Mouse (Mus musculus) neural tube, embryonic 13.5 days (tissue): ENCODE data around the gene Zfp810. TPM values are rescaled to one million over a fixed set of nuclear protein-coding genes. Genes with fewer than 3 reads are reported as not detected.
"Not testable (repeated sequence)": the region's sequence is repeated elsewhere in the genome, so short reads cannot be mapped to it uniquely, and the experiment has no call there.

Source experiments
- ATAC-seq: fragments of 200-750 bp; cut with Nextera tagmentation; 2 replicates; pipeline ENCODE4 v1.8.0; 2017; ENCODE audit warnings: low read depth, mild to moderate bottlenecking, moderate TSS enrichment, moderate library complexity
- H3K27ac ChIP-seq: fragments of 300-500 bp; sonication (generic); replicated peaks from 2 replicates; pipeline ENCODE4 v1.5.1; 2015; ENCODE audit warnings: moderate library complexity, mild to moderate bottlenecking, inconsistent platforms
- H3K27me3 ChIP-seq: fragments of 300-500 bp; sonication (generic); 2 replicates; pipeline ENCODE4 v1.6.1; 2015; ENCODE audit warnings: mild to moderate bottlenecking, inconsistent platforms
- H3K36me3 ChIP-seq: fragments of 300-500 bp; sonication (generic); 2 replicates; pipeline ENCODE4 v1.6.1; 2015; ENCODE audit warnings: mild to moderate bottlenecking, inconsistent platforms
- H3K4me1 ChIP-seq: fragments of 300-500 bp; sonication (generic); replicated peaks from 2 replicates; pipeline ENCODE4 v1.6.1; 2015; ENCODE audit warnings: inconsistent platforms
- H3K4me2 ChIP-seq: fragments of 300-500 bp; sonication (generic); 2 replicates; pipeline ENCODE4 v1.6.1; 2015; ENCODE audit warnings: inconsistent platforms, mild to moderate bottlenecking, moderate library complexity
- H3K4me3 ChIP-seq: fragments of 300-500 bp; sonication (generic); 2 replicates; pipeline ENCODE4 v1.5.1; 2015; ENCODE audit warnings: mild to moderate bottlenecking, inconsistent platforms
- H3K9ac ChIP-seq: fragments of 300-500 bp; sonication (generic); 2 replicates; pipeline ENCODE4 v1.6.1; 2015; ENCODE audit warnings: moderate library complexity, mild to moderate bottlenecking, inconsistent platforms
- H3K9me3 ChIP-seq: fragments of 300-500 bp; sonication (generic); 2 replicates; pipeline ENCODE4 v1.6.1; 2016; ENCODE audit warnings: inconsistent platforms
- WGBS: fragments of 180-500 bp; shearing (Covaris S2); methylation state at CpG from one replicate; pipeline ENCODE4 v1.1.7; 2015; 5-methylcytosine and 5-hydroxymethylcytosine counted together
- polyA plus RNA-seq: library from polyadenylated mRNA; unstranded; fragments of >200 nt; fragmentation: Nextera tagmentation; extraction: Ambion mirVana; gene quantifications from 2 replicates; pipeline ENCODE4 v1.2.1, GENCODE M21; 2015

Zfp810 gene
- polyA plus RNA-seq, 1 experiment from 2014 or later, result 34.1 TPM

DNA sequence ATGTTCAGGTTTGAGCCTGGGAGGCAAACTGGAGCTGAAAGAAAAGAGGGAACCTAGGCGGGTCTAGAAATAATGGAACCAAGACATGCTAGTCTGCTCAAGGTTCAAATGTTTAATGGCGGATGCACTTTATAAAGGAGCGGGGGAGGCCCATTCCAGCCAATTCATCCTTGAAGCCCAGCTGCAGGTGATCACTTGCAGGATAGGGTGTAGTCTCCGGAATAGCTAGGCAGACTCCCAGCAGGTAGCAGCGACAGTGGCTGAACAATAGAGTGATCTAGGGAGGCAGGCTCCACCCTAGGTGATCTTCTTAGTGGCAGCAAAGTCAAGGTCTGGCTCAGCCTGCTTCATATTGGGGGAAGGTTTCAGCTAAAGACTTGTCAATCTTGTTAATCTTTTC is 8.6 kb upstream of the Zfp810 start:
- not testable (repeated sequence) for H3K9ac ChIP-seq, H3K4me3 ChIP-seq, H3K4me2 ChIP-seq, H3K27me3 ChIP-seq, H3K4me1 ChIP-seq, H3K27ac ChIP-seq, H3K36me3 ChIP-seq, ATAC-seq
- 0 out of 2 replicates have a peak, but pooled peaks cover 10% of the 10 kb centered on the region for H3K9me3 ChIP-seq
- 76% methylated on average over 5 of the region's 5 CpGs for WGBS

DNA sequence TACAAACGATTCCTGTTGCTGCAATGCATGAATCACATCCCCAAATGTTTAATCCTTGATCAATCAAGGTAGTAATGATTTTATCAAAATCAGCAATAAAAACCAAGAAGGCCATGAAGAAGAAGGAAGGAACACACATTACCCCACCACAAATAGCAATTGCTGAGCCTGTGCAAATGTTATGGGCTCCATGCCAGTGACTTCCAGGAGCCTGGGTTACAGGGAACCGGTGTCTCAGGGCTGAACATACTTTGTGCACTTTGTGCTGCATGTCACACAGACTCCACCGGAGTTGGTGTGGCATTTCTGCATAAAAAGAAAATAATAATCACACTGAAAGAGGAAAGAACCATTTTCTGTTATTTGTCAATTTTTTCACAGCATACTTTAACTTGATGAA is 6.6 kb upstream of the Zfp810 start:
- H3K4me3 ChIP-seq, result no peak overlapping the region
- H3K27ac ChIP-seq, result no peak overlapping the region
- H3K9me3 ChIP-seq, result 0 out of 2 replicates have a peak, but pooled peaks cover 10% of the 10 kb centered on the region
- no peak for ATAC-seq
- H3K4me1 ChIP-seq, result no peaks in the 10 kb centered on the region
- 92% methylated on average over 3 of the region's 3 CpGs for WGBS
- no peak overlapping the region for H3K9ac ChIP-seq
- H3K36me3 ChIP-seq, result no peaks in the 10 kb centered on the region
- H3K4me2 ChIP-seq, result no peak overlapping the region
- H3K27me3 ChIP-seq, result no peaks in the 10 kb centered on the region

DNA sequence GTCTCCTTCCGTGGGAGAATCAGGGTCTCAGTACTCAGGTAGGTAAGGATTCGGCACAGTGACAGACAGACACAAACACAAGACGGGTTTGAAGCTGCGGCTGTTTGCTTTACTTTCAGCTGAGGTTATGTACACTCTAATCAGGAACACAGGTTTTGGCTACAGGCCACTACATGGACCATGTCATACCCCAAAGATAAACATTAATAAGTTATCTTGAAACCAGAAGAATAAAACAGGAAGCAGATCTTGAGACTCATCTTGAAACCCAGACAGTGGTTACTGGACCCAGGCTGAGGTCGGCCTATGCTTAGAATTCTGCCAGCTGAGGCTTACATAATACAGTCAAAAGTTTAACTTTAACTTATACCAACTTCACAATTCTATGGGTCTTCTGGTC is 5.8 kb upstream of the Zfp810 start:
- Histone ChIP-seq H3K27me3 (no peaks in the 10 kb centered on the region), H3K4me1 (no peaks in the 10 kb centered on the region), H3K27ac (no peak overlapping the region), H3K9ac (no peak overlapping the region), H3K36me3 (no peaks in the 10 kb centered on the region), H3K4me2 (no peak overlapping the region), H3K4me3 (no peak overlapping the region), H3K9me3 (0 out of 2 replicates have a peak, but pooled peaks cover 10% of the 10 kb centered on the region)
- ATAC-seq, result no peak
- 85% methylated on average over 5 of the region's 5 CpGs for WGBS

DNA sequence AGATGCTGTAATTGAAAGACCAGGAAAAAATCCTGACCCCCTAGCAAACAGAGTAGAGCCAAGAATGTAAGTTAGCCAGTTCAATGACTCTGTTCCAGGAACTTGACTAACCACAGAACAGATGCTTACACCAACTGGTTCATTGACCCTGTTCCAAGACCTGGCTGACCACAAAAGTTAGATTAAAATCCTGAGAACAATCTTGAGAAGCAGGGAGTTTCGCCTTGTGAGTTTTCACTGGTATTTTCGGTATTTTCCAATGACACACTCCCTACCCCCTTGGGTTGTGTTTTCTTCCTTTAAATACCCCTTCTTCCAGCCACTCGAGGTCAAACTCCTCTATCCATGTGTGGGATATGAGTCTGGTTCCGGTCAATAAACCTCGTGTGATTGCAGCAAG is 2.2 kb upstream of the Zfp810 start:
- 92% methylated on average over 5 of the region's 5 CpGs for whole genome bisulfite sequencing
- H3K9ac ChIP-seq, result no peak overlapping the region
- peaks cover 7% of the 10 kb centered on the region for H3K36me3 ChIP-seq
- peaks cover 16% of the 10 kb centered on the region for H3K4me1 ChIP-seq
- peaks cover 5% of the 10 kb centered on the region; the same call in 1 of the 2 replicates for H3K9me3 ChIP-seq
- no peak overlapping the region for H3K4me2 ChIP-seq
- no peak for ATAC-seq
- no peak overlapping the region for H3K27ac ChIP-seq
- no peak overlapping the region for H3K4me3 ChIP-seq
- H3K27me3 ChIP-seq, result no peaks in the 10 kb centered on the region

DNA sequence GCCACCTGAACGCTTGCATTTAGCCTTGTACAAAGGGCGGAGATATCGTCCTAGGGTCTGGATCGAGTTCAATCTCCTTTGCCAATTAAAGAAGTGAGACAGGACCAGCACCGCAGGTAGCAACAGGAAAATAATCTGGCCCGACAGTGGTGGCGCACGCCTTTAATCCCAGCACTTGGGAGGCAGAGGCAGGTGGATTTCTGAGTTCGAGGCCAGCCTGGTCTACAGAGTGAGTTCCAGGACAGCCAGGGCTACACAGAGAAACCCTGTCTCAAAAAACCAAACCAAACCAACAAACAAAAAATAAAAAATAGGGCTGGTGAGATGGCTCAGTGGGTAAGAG is 443 bp upstream of the Zfp810 start:
- 13% methylated on average over 9 of the region's 9 CpGs for WGBS
- Histone ChIP-seq H3K9ac (peak overlapping the region; percentile 99), H3K36me3 (peaks cover 25% of the 10 kb centered on the region), H3K4me1 (peaks cover 18% of the 10 kb centered on the region), H3K4me3 (peak overlapping the region; percentile 86), H3K9me3 (peaks cover 16% of the 10 kb centered on the region; the same call in 1 of the 2 replicates), H3K27ac (peak overlapping the region; percentile 79), H3K4me2 (peak overlapping the region; percentile 77)
- ATAC-seq, H3K27me3 ChIP-seq: not testable (repeated sequence)

DNA sequence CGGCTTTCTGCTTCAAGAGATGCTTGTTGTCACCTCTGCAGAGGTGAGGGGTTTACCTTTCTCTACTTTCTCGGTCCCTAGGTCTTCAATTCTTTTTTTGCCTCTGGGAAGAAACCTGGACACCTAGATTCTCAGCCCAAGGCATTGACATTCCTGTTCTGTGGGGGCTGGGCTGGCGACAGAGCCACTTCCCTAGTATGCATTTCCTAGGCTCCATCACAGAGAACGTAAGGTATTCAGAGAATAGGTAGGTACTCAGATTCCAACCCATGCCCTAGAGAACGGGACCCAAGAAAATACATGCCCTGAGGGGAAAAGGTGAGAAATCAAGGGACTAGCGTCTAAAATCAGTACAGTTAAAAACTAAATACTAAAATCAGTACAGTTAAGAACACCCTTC is 722 bp downstream of the Zfp810 start:
- H3K27me3 ChIP-seq, result no peaks in the 10 kb centered on the region
- H3K4me1 ChIP-seq, result peaks cover 18% of the 10 kb centered on the region
- peaks cover 16% of the 10 kb centered on the region; the same call in 1 of the 2 replicates for H3K9me3 ChIP-seq
- H3K4me3 ChIP-seq, result peak overlapping the region; percentile 86
- WGBS, result 16% methylated on average over 6 of the region's 6 CpGs
- ATAC-seq, result peak; percentile 60
- H3K9ac ChIP-seq, result peak overlapping the region; percentile 99
- peak overlapping the region; percentile 92 for H3K27ac ChIP-seq
- H3K36me3 ChIP-seq, result peaks cover 37% of the 10 kb centered on the region
- peak overlapping the region; percentile 77 for H3K4me2 ChIP-seq

DNA sequence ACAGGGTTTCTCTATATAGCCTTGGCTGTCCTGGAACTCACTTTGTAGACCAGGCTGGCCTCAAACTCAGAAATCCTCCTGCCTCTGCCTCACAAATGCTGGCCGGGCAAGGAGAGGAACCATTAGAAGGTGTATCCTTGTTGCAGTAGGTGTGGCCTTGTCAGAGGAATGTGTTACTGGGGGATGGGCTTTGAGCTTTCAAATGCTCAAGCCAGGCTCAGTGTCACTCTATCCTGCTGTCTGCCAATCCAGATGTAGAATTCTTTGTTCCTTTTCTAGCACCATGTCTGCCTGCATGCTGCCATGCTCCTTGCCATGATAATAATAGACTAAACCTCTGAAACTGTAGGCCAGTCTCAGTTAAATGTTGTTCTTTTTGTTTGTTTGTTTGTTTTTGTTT is 5.2 kb downstream of the Zfp810 start:
- Histone ChIP-seq H3K27me3 (no peaks in the 10 kb centered on the region), H3K4me1 (peaks cover 18% of the 10 kb centered on the region), H3K9ac (no peak overlapping the region), H3K4me2 (no peak overlapping the region), H3K4me3 (no peak overlapping the region), H3K9me3 (peaks cover 13% of the 10 kb centered on the region; the same call in 1 of the 2 replicates), H3K27ac (no peak overlapping the region), H3K36me3 (peaks cover 80% of the 10 kb centered on the region)
- 96% methylated on average over 1 of the region's 1 CpGs for WGBS
- ATAC-seq, result no peak

DNA sequence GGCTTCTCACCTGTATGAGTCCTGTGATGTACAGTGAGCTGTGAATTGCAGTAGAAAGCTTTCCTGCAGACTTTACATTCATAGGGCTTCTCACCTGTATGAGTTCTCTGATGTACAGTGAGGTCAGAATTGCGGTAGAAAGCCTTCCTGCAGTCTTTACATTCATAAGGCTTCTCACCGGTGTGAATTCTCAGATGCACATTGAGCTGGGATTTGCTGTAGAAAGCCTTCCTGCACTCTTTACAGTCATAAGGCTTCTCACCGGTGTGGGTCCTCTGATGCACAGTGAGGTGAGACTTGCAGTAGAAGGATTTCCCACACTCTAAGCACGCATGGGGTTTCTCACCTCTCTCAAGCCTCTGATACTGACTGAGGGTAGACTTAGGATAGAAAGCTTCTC is 28.7 kb downstream of the Zfp810 start:
- Histone ChIP-seq H3K36me3 (peaks cover 93% of the 10 kb centered on the region), H3K4me3 (no peak overlapping the region), H3K4me1 (no peaks in the 10 kb centered on the region), H3K9ac (no peak overlapping the region), H3K27me3 (no peaks in the 10 kb centered on the region), H3K4me2 (no peak overlapping the region), H3K27ac (no peak overlapping the region), H3K9me3 (peaks cover 87% of the 10 kb centered on the region)
- WGBS, result 95% methylated on average over 4 of the region's 4 CpGs
- ATAC-seq, result no peak

DNA sequence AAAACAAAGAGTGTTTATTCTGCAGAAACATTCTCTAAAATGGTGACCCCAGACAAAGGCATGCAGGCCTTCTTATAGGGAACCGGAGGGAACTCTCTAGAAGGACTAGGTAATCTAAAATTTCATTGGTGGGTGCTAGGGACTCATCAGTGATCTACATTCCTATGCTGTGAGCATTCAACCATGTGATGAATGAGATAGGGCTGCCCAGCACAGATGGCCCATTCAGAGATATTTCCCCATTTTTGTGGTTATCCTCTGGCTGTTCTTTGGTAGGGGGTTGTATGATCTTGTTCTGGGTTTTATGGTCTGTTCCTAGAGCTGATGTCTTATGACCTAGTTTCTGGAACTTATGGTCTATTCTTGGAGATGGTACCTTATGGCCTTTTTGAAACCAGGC is 38.6 kb downstream of the Zfp810 start:
- Histone ChIP-seq H3K4me1 (no peaks in the 10 kb centered on the region), H3K27ac (no peak overlapping the region), H3K4me2 (no peak overlapping the region), H3K36me3 (peaks cover 15% of the 10 kb centered on the region), H3K9ac (no peak overlapping the region), H3K4me3 (no peak overlapping the region), H3K9me3 (peaks cover 25% of the 10 kb centered on the region), H3K27me3 (no peaks in the 10 kb centered on the region)
- 92% methylated on average over 1 of the region's 1 CpGs for WGBS
- no peak for ATAC-seq

DNA sequence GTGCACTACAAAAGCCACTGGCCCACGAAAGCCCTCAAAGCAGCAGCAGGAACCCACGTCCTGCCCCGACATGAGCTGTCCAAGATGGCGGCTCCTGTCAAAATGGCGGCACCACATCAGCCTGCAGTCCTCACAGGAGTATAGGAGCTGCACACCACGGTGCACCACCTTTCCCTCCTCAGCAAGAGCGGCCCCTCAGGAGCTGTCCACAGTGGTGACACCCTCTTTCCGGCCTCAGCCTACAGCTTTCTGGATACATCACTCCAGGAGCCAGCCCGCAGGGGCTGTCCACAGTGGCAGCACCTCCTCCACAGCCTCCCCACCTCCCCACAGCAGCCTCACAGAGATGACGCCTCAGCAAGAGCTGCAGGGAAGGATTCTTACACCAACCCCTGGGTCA is 44.8 kb downstream of the Zfp810 start:
- Histone ChIP-seq H3K4me3 (no peak overlapping the region), H3K27ac (no peak overlapping the region), H3K36me3 (no peaks in the 10 kb centered on the region), H3K9ac (no peak overlapping the region), H3K4me1 (peaks cover 11% of the 10 kb centered on the region; the same call in 1 of the 2 replicates), H3K27me3 (no peaks in the 10 kb centered on the region), H3K9me3 (peaks cover 7% of the 10 kb centered on the region), H3K4me2 (no peak overlapping the region)
- ATAC-seq, result no peak
- WGBS, result 88% methylated on average over 10 of the region's 10 CpGs

DNA sequence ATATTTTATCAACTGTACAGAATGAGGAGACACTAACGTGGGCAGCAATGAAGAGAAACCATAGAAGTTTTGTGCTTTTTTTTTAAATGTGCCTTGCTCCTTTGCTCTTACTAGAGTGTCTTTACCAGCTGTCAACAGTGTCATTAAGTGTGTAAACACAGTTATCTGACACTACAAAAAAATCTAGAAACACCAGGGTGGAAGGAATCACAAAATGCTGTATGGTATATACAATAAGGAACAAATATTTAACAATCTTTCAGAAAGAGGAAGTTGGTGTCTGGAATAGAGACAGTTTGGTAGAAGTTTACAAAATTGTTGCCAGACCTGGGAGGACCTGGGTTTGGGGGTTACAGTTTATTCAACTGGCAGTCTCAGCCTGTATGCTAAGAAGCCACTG is 45.9 kb downstream of the Zfp810 start:
- Histone ChIP-seq H3K27ac (no peak overlapping the region), H3K9me3 (peaks cover 2% of the 10 kb centered on the region; the same call in 1 of the 2 replicates), H3K4me3 (no peak overlapping the region), H3K9ac (no peak overlapping the region), H3K4me2 (no peak overlapping the region), H3K4me1 (peaks cover 11% of the 10 kb centered on the region; the same call in 1 of the 2 replicates), H3K27me3 (no peaks in the 10 kb centered on the region), H3K36me3 (0 out of 2 replicates have a peak, but pooled peaks cover 6% of the 10 kb centered on the region)
- WGBS, result 89% methylated on average over 1 of the region's 1 CpGs
- ATAC-seq, result no peak

DNA sequence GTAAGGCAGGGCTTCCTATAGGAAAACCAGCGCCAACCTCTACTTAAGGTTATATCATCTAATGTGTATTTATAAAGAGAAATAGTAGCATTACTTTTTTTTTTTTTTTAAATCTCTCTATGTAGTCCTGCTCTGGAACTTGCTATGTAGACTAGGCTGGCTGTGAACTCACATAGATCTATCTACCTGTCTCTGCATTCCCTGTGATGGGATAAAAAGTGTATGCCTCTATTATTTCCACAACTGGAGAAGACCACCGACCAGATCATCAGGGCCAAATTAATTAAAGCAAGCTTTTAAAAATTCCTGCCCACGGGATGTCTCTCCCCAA is 47.4 kb downstream of the Zfp810 start:
- peaks cover 8% of the 10 kb centered on the region for H3K9me3 ChIP-seq
- WGBS, result 35% methylated on average over 3 of the region's 3 CpGs

More for the DNA sequence above, 47.4 kb downstream of the Zfp810 start:
- Histone ChIP-seq H3K4me3 (peak overlapping the region; percentile 67), H3K36me3 (peaks cover 20% of the 10 kb centered on the region), H3K4me2 (peak overlapping the region; percentile 81), H3K4me1 (peaks cover 11% of the 10 kb centered on the region; the same call in 1 of the 2 replicates), H3K9ac (peak overlapping the region; percentile 85; the same call in 1 of the 2 replicates), H3K27me3 (no peaks in the 10 kb centered on the region), H3K27ac (no peak overlapping the region)
- ATAC-seq, result no peak
